Mouse (Mus musculus): ENCODE measurements around the gene Hlf. TPM values are rescaled to one million over a fixed set of nuclear protein-coding genes. Genes with fewer than 3 reads are reported as not detected.

Gene Hlf
- polyA plus RNA-seq, 1 experiment: 125 TPM

- peaks cover 22% of the 10 kb centered on the region for H3K4me1 ChIP-seq (ENCODE audit: control insufficient read depth, insufficient read depth, low read length)
- TF ChIP-seq POLR2A (IDR thresholded peaks at IDR 0.05; ENCODE audit: extremely low read depth, insufficient read depth, low read length): no peak
Measured at GRCm38 (mm10) chr11:90363821-90364497, 26.7 kb downstream of the Hlf start.

DNA sequence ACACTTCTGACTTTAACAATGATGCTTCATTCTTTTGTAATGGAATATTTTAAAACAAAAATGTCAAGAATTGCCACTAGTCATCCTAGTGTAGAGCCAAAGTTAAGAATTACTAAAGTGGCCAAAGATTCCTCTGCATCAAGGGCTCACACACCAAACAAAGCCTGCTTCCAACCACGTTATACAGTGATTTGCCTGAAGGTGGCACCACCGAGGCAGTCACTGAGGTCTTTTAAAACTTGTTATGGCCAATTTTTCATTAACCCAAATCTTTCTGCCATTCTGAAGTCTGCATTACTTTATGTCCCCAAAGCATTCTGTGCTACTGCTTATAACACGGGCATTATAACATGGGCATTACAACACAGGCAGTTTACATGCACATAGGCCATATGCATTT lies 27.3 kb downstream of the Hlf start:
- Histone ChIP-seq H3K4me1 (ENCODE audit: control insufficient read depth, insufficient read depth, low read length) (peaks cover 22% of the 10 kb centered on the region), H3K27ac (ENCODE audit: insufficient read depth, low read length) (no peak overlapping the region), H3K4me3 (ENCODE audit: insufficient read depth, low read length) (no peak overlapping the region)
- TF ChIP-seq CTCF (IDR thresholded peaks at IDR 0.05; ENCODE audit: extremely low read depth, insufficient read depth, low read length) (peak; percentile 58), POLR2A (IDR thresholded peaks at IDR 0.05; ENCODE audit: extremely low read depth, insufficient read depth, low read length) (no peak)

More at GRCm38 (mm10) chr11:90363821-90364497, 26.7 kb downstream of the Hlf start:
- Histone ChIP-seq H3K4me3 (ENCODE audit: insufficient read depth, low read length) (no peak overlapping the region), H3K27ac (ENCODE audit: insufficient read depth, low read length) (peak overlapping the region; percentile 25; the same call in 1 of the 2 replicates)

- peaks cover 18% of the 10 kb centered on the region for H3K4me1 ChIP-seq (ENCODE audit: control insufficient read depth, insufficient read depth, low read length)
- TF ChIP-seq POLR2A (IDR thresholded peaks at IDR 0.05; ENCODE audit: extremely low read depth, insufficient read depth, low read length) (no peak), CTCF (IDR thresholded peaks at IDR 0.05; ENCODE audit: extremely low read depth, insufficient read depth, low read length) (no peak)
- H3K4me3 ChIP-seq (ENCODE audit: insufficient read depth, low read length): no peak overlapping the region
- no peak overlapping the region for H3K27ac ChIP-seq (ENCODE audit: insufficient read depth, low read length)
Measured at GRCm38 (mm10) chr11:90360536-90360935, 30.2 kb downstream of the Hlf start.

DNA sequence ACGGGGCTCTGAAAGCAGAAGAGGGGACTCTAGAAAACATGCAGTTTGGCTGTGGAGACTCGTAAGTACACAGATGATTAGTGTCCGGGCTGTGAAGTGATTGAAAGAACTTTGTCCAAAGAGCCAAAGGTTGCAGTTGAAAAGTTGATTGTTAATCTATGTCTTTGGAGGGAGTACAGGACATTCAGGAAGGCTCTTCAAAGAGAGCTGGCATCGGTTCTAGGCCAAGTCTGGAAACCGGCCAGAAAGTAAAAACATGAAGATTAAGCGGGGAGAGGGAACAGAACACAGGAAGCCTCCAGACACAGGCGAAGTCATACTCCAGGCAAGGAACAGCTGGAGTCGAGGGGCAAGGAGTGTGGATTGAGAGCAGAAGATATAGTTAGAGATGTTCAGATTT lies 32.6 kb downstream of the Hlf start:
- Histone ChIP-seq H3K4me3 (ENCODE audit: insufficient read depth, low read length) (no peak overlapping the region), H3K27ac (ENCODE audit: insufficient read depth, low read length) (no peak overlapping the region), H3K4me1 (ENCODE audit: control insufficient read depth, insufficient read depth, low read length) (peaks cover 8% of the 10 kb centered on the region)
- TF ChIP-seq POLR2A (IDR thresholded peaks at IDR 0.05; ENCODE audit: extremely low read depth, insufficient read depth, low read length) (no peak), CTCF (IDR thresholded peaks at IDR 0.05; ENCODE audit: extremely low read depth, insufficient read depth, low read length) (no peak)

GRCm38 (mm10) chr11:90357371-90357770 lies 33.3 kb downstream of the Hlf start:
- H3K4me1 ChIP-seq (ENCODE audit: control insufficient read depth, insufficient read depth, low read length): peaks cover 8% of the 10 kb centered on the region
- no peak overlapping the region for H3K27ac ChIP-seq (ENCODE audit: insufficient read depth, low read length)
- H3K4me3 ChIP-seq (ENCODE audit: insufficient read depth, low read length): no peak overlapping the region
- no peak for TF ChIP-seq POLR2A (IDR thresholded peaks at IDR 0.05; ENCODE audit: extremely low read depth, insufficient read depth, low read length)
- no peak for TF ChIP-seq CTCF (IDR thresholded peaks at IDR 0.05; ENCODE audit: extremely low read depth, insufficient read depth, low read length)

DNA sequence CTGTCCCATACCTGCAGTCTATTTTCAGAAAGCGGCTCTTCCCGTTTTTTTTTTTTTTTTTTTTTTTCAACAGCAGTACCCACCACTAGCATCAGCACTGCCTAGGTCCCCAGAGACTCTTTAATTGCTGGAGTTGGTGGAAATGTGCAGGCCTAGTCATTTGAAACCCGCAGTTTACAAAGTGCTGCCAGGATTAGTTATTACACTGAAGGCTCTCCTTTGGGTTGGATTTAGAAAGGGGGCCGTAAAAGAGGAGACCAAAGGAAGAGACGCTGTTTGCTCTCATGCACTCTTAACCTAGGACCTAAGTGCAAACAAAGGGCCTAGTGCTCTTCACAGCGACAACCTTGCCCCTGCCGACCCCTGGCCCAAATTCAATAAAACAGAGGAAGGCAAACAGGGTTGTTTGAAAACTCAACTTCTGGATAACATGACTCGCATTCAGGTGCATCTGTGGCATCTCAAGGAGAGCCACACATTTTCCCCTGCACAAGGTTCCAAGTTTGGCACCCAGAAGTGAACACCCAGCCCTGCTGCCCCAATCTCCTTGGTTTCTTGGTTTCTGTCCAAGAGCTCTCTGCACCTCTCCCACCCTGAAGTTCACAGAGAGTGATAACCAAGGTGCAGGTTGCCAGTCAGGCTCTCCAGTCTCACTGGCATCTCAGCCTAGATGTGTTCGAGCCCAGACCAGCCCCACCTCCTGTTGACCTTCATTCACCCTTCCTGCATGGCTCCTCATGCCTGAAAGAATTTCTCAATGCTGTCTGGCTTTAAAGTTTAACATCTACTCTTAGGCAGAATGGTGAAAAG lies 34.0 kb downstream of the Hlf start:
- TF ChIP-seq CTCF (IDR thresholded peaks at IDR 0.05; ENCODE audit: extremely low read depth, insufficient read depth, low read length) (no peak), POLR2A (IDR thresholded peaks at IDR 0.05; ENCODE audit: extremely low read depth, insufficient read depth, low read length) (no peak)
- Histone ChIP-seq H3K27ac (ENCODE audit: insufficient read depth, low read length) (no peak overlapping the region), H3K4me3 (ENCODE audit: insufficient read depth, low read length) (no peak overlapping the region), H3K4me1 (ENCODE audit: control insufficient read depth, insufficient read depth, low read length) (peaks cover 8% of the 10 kb centered on the region)

DNA sequence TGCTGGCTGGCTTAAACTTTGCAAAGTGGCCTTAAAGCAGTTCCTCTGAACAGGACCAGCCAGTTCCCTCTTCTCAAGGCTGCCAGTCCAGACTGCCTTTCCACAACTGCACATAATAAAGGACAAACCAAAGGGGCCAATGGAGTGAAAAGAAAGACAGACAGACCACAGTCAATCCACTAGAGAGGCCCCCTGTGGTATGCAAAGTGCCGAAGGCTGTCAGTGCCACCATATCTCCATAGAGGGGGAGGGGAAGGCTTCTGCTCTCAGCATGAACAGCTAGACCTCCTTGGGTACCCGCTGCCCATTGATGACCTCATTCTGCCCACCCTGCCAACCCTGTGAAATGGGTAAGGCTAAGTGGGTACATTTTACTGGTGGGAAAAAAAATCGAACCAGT lies 34.7 kb downstream of the Hlf start:
- Histone ChIP-seq H3K4me3 (ENCODE audit: insufficient read depth, low read length) (no peak overlapping the region), H3K27ac (ENCODE audit: insufficient read depth, low read length) (no peak overlapping the region), H3K4me1 (ENCODE audit: control insufficient read depth, insufficient read depth, low read length) (peaks cover 6% of the 10 kb centered on the region)
- TF ChIP-seq CTCF (IDR thresholded peaks at IDR 0.05; ENCODE audit: extremely low read depth, insufficient read depth, low read length) (no peak), POLR2A (IDR thresholded peaks at IDR 0.05; ENCODE audit: extremely low read depth, insufficient read depth, low read length) (no peak)

GRCm38 (mm10) chr11:90355270-90355681 lies 35.4 kb downstream of the Hlf start:
- Histone ChIP-seq H3K4me3 (ENCODE audit: insufficient read depth, low read length) (no peak overlapping the region), H3K4me1 (ENCODE audit: control insufficient read depth, insufficient read depth, low read length) (peaks cover 6% of the 10 kb centered on the region), H3K27ac (ENCODE audit: insufficient read depth, low read length) (no peak overlapping the region)
- TF ChIP-seq CTCF (IDR thresholded peaks at IDR 0.05; ENCODE audit: extremely low read depth, insufficient read depth, low read length): no peak

- Histone ChIP-seq H3K4me3 (ENCODE audit: insufficient read depth, low read length) (no peak overlapping the region), H3K4me1 (ENCODE audit: control insufficient read depth, insufficient read depth, low read length) (peaks cover 1% of the 10 kb centered on the region; the same call in 1 of the 2 replicates), H3K27ac (ENCODE audit: insufficient read depth, low read length) (no peak overlapping the region)
- no peak for TF ChIP-seq CTCF (IDR thresholded peaks at IDR 0.05; ENCODE audit: extremely low read depth, insufficient read depth, low read length)
- TF ChIP-seq POLR2A (IDR thresholded peaks at IDR 0.05; ENCODE audit: extremely low read depth, insufficient read depth, low read length): no peak
Measured at GRCm38 (mm10) chr11:90352696-90353095, 38.0 kb downstream of the Hlf start.

DNA sequence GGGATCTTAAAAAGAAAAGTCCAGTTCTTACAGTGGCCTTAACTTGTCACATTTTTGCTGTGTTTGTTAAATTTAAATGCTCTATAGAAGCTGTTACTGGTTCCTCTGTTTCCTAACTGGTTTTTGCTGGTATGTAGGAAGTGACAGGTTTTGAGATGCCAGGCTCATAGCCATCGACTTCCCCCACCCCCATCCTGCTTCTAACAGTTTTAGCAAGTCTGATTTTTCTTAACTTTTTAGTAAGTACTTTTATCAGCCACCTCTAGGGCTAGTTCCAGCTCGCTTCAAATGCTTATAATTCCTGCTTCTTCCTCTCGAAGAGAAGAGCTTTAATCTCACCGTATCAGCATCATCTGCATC lies 40.6 kb downstream of the Hlf start:
- Histone ChIP-seq H3K4me3 (ENCODE audit: insufficient read depth, low read length) (no peak overlapping the region), H3K4me1 (ENCODE audit: control insufficient read depth, insufficient read depth, low read length) (no peaks in the 10 kb centered on the region; the same call in 1 of the 2 replicates), H3K27ac (ENCODE audit: insufficient read depth, low read length) (no peak overlapping the region)
- TF ChIP-seq POLR2A (IDR thresholded peaks at IDR 0.05; ENCODE audit: extremely low read depth, insufficient read depth, low read length): no peak
- no peak for TF ChIP-seq CTCF (IDR thresholded peaks at IDR 0.05; ENCODE audit: extremely low read depth, insufficient read depth, low read length)
